Mouse (Mus musculus) lung, adult 18-20 months (tissue): ENCODE results near the gene Ift81.
A peak's percentile ranks its signal among the peaks of the same experiment; 100 is the strongest.
"Not testable (repeated sequence)": the region's sequence is repeated elsewhere in the genome, so short reads cannot be mapped to it uniquely, and the experiment has no call there.

Experiments used
- DNase-seq, 2 experiments: peaks; one replicate each; pipeline ENCODE4 v3.0.0; 2022; ENCODE audit warnings: mixed read lengths in 2 of 2

Gene Ift81

DNA sequence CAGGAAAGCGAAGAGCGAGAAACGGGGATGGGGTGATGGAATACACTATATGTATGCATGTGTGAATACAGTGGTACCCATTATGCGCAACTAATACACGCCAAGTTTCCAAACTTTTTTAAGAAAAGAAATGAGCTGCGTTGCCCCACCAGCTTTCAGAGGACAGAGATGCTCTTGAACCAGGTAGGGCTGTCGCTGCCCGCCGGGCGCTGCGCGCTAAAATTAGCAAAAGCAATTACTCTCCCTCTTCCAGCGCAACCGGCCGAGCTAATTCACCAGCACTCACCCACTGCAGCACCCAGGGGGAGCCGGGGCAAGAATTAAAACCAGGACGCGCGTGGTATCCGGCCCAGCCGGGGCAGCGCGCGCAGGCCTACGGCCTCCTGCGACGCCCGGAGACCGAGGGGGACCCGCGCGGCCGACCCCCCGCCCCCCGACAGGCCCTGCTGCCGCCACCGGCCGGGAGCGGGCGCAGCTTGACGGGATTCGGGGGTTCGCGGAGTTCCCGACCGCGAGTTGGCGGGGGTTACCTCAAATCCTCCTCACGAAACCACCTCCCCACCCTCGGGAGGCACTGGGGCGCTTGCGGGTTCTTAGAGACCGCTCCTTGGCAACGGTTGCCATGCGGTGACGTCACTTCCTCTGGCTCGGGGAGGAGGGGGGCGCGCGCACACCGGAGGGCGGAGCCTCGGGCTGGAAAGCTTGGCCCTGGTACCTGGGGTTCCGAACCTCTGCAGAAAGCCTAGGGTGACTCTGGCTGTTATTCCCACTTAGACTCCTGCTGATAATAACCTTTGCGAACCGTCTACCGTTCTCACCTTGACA is at the start of gene Ift81:
Gene Ift81 (minus strand): TSS at position 611 of the 825 bp plus-strand sequence.
- DNase-seq = peak; percentile 93 to 96

DNA sequence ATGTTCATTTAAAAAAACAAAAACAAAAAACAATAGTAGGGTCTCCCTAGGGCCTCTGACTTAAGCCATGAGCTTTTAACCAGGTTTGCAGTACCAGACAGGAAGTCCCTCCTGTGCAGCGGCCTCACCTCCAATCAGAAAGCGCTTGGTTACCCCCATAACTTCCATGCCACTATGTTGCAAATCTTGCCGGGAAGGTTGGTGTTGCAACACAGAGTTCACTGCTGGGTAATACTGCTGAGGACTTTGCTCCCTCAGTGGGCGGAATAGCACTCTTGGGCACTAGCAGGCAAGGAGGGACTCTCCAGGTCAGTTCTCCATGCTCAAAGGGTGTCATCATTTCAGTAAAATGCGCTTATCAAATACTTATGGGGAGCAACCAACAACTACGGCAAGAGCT is 48.2 kb upstream of the Ift81 start:
- DNase-seq = no peak

DNA sequence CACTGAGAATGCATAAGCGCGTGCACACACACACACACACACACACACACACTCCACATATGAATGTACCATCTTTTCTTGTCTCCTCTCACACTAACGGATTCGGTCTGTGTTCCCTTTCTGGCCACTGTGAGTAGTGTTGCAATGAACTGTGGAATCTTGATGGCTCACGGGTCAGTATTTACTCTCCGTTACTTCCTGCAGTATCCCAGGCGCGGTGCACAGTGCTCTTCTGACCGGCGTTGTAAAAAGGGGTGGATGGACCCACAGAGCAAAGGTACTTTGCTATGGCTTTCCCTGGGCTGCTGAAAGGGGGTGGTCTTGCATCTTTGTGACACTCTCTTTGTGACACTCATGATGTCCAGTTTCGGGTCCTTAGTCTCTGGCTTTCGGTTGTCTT is 42.5 kb upstream of the Ift81 start:
- no peak for DNase-seq

DNA sequence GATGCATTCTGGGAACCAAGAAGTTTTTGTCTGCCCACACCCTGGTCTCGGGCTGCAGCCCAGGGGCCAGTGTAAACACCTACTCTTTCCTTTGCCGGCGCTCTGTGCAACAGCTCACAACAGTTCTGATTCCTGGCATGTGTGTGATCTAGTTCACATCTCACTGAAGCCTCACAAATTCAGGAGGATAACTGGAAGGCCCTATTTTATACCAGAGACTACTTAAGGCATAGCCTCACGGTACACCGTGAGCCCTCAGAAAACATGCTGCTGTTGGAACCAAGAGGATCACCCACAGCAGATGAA is 39.9 kb upstream of the Ift81 start:
- peak in 1 of 2 experiments; percentile 36 for DNase-seq

DNA sequence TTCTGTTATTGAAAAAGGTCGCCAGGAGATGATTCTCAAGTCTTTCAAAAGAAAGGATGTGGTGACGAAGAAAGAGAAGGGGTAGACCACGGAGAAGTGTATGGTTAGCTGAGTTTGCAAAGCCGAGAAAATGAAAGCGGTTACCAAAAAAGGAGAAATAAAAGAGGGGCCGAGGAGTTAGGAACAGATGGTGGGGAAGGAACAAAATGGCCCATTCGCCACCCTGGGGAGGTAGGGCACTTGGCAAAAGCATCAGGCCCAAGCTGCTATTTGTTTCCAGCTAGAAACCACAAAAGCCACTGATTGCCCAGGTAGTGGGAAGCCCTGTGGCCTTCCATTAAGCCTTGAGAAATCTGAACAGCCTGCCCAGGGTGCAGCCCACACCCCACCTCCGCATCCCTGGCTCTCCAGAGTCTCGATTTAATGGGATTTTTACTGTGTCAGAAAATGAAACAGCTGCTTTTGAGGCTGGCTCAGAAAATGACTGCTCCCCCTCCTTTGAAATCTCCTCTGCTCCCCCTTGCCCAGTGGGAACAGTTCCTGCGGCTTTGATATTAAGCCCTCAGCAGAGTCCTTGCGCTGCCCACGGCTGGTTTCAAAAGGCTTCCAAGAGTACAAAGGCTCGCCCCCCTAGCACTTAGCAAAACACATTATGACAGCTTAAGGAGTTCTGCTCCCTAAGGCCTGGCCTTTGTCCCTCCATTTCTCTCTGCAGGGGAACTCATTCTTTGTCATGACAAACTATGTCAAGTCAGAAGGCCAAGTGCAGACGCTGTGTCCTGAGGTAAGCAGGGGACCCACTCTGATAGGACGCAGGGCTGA is 39.3 kb upstream of the Ift81 start:
- no peak for DNase-seq

DNA sequence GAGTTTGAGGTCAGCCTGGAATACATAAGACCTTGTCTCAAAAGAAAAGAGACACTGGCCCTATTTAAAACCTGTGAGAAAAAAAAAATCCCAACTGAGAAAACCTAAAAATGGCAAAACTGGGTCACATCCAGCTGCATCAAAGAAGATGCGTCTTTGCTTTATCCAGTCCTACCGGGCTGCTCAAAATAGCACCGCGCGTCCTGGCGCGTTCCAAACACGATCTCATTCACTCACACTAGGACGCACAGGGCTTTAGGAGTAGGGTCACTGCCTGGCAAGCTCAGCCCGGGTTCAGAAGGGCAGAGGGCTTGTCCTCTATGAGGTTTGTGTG is 38.8 kb upstream of the Ift81 start:
- DNase-seq = no peak

DNA sequence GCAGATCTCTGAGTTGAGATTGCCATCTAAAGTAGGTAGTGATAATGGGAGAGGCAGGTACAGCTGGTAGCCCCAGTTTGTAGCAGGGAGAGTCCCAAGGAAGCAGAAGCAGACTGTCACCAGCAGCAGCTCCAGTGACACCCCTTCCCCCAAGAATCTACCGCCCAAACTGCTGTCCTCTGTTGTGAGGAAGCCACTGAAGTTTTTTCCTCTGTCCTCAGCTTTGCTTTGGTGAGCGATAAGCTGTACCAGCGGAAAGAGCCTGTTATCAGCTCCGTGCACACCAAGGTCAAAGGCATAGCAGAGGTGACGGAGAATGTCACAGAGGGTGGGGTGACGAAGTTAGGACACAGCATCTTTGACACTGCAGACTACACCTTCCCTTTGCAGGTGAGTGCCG is 38.2 kb upstream of the Ift81 start:
- no peak for DNase-seq

DNA sequence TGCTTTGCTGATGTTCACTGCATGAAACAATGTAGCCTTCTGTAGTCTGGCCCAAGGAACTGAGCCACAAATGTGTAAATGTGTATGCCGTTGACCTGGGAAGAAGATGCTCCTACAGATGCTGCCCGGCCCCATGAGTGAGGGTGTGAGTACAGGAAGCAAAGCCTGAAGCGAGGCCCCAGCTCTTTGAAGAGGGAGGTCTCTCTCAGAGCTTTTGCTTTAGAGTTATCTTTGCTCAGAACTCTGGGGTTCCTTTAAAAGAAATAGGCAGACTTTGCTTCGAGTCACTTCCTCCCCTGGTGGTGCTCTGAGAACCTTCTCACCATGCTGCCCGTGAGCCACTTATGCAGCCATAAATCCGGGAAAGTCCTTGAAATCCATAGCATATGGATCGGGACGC is 35.8 kb upstream of the Ift81 start:
- no peak for DNase-seq

DNA sequence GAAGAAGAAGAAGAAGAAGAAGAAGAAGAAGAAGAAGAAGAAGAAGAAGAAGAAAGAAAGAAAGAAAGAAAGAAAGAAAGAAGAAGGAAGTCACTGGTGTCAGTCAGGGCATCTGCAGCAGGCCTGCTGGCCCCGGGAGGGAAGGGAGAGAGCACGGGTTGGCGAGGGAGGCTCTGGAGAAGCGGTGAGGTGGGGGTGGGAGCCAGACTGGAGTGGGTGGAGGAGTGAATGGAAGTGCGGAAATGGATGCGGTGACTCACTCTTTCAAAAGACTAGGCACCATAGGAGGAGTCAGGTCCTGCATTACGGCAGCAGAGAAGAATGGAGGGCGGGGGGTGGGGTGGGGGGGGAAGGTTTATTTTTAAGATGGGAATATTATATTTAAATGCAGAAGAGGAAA is 34.9 kb upstream of the Ift81 start:
- peak in 1 of 2 experiments; percentile 32 for DNase-seq

DNA sequence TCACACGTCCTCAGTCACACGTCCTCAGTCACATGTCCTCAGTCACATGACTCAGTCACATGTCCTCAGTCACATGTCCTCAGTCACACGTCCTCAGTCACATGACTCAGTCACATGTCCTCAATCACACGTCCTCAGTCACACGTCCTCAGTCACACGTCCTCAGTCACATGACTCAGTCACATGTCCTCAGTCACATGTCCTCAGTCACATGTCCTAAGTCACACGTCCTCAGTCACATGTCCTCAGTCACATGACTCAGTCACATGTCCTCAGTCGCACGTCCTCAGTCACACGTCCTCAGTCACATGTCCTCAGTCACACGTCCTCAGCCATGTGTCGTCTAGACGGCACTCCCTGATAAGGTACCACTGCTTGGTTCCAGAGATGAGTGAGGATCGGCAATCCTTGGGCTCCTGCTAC is 33.6 kb upstream of the Ift81 start:
- DNase-seq = not testable (repeated sequence)

DNA sequence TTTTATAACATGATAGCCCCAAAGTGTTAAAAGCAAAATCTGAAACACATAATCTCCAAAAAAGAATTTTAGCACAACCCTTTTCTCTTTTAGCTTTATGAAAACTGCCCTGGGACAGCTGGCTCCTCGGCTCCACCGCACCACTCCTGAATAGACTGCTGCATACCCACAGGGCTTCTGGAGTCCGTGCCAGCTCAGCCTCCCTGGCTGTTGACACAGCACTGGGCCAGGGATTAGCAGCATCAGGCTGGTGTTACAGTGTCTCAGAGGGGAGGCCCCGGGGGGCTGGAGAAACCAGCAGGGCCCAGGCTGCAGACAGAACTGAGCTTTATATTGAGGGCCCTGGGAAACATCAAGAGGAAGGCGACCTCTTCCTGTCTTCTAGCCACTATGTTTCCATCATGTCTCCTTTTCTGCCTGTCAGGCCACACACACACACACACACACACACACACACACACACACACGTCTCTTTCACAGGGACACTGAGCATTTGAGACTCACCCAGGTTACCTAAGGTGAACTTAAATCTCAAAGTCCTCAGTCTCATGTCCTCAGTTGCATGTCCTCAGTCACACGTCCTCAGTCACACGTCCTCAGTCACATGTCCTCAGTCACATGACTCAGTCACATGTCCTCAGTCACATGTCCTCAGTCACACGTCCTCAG is 33.1 kb upstream of the Ift81 start:
- no peak for DNase-seq

DNA sequence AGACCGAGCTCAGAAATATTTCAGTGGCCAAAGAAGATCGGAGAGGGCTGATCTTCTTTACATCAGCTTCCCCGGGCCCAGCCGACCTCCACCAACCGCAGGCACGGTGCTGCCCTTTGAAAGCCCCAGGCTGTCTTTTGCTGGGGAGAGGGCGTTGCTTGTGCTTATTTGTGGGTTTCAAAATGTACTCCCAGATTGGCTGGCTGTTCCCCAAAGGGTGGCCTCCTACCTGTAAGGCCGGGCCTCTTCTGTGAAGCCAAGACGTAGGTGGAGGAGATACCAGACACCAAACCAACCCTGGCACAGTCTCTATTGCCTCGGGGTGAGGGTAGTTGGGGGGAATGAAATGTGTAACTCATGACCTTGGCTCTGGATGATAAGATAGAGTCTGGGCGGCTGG is 31.7 kb upstream of the Ift81 start:
- DNase-seq = no peak

DNA sequence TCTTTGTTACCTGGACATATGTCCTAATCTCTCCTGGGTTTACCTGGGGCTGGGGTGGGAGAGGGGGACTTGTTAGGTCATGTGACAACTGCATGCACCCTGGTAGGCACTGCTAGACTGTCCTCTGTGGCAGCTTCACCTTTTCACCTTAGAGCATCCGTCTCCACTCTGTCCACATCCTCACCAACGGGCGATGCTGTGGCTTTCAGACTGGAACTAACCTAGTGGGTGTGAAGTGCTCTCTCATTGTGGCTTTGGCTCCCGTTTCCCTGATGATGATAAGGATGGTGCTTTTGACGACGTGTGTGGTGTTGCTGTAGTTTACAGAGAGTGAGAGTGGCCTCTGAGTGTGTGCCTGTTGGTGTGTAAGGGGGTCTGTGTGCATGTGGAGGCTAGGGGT is 31.0 kb upstream of the Ift81 start:
- no peak for DNase-seq

DNA sequence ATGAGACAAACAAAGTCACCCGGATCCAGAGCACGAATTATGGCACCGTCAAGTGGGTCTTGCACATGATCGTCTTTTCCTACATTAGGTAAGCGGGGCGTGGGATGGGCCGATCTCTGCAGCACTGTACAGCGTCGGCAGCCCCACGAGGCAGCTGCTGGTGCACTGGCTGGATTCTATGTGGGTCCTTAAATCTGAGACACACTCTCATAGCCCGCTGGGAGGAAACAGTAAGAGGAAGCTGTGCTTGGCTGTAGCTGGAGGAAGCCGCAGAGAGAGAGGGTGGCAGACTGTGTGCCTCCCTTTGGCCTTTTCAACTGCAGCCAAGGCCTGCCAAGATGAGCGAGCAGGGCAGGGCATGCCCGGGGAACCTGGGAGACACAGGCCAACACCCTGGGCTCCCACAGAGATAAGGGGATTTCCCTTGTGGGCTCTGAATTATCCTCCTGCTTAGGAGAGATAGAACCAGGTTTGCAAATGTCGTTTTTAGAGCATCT is 29.8 kb upstream of the Ift81 start:
- peak; percentile 68 to 69 for DNase-seq

DNA sequence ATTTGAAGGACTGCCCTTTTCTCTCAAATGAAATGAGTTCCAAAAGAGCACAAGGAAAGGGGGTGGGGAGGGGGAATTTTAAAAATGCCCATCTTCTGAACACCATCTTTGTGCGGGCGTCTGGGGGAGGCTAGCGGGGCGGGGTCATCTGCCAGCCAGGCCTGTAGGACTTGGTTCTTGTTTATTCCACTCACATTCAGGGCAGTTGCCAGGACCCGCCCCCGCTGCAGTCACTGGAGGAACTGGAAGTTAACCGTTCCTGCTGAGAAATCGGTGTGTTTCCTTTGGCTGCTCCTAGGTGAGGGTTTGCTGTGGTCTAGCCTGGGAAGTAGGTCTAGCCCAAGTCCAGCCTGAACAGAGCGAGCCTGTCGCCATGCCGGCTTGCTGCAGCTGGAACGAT is 29.4 kb upstream of the Ift81 start, which contains the start of gene P2rx7:
Gene P2rx7 (plus strand): TSS at position 211 of the 400 bp plus-strand sequence.
- peak; percentile 84 to 86 for DNase-seq

DNA sequence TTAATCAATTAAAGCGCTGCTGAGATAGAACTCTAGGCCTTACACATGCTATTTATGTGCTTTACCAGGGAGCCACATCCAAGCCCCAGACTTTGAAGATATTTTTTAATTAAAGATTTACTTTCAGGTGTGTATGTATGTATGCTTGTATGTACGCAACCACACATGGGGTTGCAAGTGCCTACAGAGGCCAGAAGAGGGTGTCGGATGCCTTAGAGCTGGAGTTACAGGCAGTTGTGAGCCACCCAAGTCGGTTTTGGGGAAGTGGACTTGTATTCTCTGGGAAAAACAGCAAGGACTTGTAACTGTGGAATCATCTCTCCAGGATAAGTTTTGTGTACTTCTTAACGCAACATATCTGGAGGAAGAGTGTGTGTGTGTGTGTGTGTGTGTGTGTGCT is 25.7 kb upstream of the Ift81 start:
- no peak for DNase-seq

DNA sequence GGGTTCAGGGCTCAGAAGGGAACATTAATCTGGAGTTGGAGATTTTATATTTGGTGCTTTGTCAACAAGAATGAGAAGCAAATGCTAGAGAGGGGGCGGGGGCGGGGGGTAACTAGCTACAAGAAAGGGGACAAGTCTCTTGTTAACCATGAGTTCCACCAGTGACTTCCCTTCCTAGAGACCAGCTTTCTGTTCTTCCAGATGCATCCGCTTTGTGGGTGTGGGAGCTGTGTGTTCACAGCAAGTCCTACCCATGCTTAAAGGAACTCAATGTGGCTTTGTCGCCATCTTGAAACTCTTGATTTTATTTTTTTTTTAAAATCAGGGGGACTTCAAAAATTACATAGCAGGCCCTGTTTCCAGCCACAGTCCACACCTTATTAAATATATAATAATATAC is 25.2 kb upstream of the Ift81 start:
- DNase-seq = no peak

DNA sequence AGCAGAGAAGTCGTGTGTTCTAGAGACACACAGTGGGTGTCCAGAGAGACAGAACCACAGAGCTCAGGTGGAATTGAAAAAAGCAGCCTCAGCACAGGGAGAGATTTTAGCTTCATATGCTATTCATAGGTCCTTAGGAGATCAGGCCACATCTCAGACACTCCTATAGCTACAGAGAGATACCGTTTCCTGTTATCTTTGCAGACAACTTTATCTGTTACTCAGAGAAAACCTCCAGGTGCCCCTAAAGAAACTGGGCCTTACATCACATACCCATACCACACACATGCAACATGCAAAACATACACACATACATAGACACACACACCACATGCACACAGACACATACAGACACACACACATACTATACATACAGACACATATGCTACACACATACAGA is 24.0 kb upstream of the Ift81 start:
- DNase-seq = no peak

DNA sequence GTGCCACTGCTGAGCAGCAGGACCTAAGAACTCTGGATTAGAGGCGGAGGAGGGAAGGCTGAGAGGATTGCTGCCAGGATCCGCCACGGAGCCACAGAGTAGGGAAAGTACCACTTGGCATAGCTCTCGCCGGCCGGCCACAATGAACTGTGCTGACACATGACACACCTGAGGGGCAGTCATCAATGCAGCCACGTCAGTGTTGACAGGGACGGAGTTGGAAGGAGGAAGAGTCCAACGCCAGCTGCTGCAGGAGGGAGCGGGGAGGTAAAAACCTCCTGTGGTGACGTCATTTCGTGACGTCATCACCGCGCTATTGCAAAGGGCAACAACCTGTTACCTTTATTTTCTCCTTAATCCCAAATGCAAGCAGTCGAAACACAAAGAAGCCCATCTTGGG is 22.6 kb upstream of the Ift81 start:
- DNase-seq = peak; percentile 54 to 72

DNA sequence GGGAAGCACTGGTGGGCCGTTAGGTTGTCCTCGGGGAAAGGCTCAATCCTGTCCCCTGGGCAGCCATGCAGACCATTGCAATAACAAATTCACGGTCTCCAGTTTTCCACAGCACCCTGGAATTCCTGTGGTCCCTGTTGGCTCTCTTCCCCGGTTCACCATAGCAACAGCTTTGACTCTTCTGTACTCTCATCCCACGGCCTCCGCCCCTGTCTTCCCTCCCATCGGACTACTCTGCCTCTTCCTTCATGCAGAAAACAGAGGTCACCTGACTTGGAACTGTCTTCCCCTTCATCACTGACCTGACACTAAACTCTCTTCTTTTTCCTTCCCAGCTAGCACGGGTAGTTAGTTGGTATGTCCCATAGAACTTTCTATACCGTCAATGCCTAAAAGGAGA is 22.0 kb upstream of the Ift81 start:
- DNase-seq = no peak

DNA sequence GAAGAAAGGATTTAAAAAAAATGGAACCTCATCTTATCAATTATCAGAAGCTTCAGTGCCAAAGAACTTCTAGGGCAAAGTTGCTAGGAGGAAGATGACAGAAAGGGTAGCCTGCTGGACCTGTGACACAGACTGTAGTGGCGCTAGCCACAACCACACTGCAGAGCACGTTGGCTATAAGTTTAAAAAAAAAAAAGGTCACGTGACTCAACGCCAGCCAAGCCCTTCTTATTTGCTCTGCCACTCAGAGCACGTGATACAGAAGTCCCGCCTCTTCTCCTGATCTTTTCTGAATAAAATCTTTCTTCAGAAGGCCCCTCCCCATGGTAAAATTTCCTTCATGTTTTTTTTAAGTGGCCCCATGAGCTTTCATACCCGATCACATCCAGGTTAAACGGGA is 20.9 kb upstream of the Ift81 start:
- DNase-seq = no peak

DNA sequence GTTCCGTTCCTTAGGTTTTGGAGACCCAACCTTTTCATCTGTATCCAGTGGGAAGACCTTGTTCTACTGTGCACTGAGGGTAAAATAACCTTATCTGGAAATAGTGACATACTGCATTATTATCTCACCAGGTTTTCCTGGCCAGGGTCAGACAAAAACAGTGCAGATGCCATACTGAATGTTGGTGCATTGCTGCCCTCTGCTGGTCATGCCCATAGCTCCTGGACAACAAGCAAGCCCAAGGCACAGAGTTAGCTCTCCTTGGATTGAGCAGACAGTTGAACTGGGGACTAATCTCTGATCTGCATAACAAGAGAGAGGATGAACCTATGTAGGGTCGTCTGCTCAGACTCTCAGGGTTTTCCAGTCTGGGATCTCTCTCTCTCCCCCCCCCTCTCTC is 12.9 kb upstream of the Ift81 start:
- peak; percentile 85 to 89 for DNase-seq

DNA sequence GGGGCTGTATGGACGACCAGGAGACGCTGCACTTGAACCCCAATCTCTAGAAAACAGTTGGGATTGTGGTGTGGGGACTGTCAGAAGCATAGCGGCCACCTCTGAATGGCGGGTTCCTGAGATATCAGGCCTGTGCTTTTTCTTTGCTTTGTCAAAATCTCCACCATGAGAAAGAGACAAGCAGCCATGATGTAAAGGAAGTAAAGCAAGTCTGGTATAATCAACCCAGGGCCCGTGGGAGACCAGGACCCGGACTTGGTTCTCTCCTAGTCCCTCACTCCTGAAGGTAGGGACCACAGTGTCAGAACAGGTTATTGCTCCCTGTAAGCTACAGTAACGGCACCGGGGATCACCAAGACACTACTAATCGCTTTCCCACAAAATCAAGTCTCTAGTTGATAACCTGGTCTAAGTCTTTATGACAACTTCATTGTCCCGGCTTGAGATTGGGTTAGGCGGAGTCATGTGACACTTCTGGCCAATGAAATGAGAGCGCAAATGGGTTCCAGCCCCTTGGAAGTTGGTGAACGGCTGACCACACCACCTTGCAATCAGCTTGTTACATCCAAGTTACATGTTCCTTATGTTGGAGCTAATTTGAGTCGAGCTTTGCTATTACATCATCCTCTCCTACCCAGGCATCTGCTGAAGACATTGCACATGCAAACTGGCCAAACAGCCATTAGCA is 11.4 kb upstream of the Ift81 start:
- DNase-seq = no peak
